Comparison of ENCODE assay signal across 29 mouse cellular contexts in the genomic region with DNA sequence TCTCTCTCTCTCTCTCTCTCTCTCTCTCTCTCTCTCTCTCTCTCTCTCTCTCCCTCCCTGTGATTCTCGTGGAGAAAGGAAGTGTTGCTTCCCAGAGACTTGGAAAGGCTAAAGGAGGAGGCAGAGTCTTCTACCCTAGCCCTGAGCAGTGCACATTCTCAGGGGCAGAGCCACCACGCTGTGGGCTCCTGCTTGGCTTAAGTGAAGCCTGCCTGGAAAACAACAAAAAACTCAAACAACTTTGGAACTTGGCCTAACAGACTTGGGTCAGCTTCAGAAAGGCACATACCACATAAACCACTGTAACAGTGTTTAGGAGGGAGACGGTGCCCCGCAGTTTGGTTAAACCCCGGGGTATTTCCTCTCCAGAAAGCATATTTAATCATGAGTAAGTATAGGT. TPM values are rescaled to one million over a fixed set of nuclear protein-coding genes. Genes with fewer than 3 reads are reported as not detected.
A peak's percentile ranks its signal among the peaks of the same experiment; 100 is the strongest.
DNase-seq lines count a peak whose midpoint lies in the region; ATAC-seq lines count a peak whose summit lies in the region.
"Had no signal": no experiment of that assay in that cellular context is flagged by ENCODE, and none has a peak within 500 bp of the region (broad histone marks: within the 10 kb centered on the region; RNA-seq: fewer than 3 reads in every experiment).

No protein-coding gene starts in this region.

- WGBS in embryonic facial prominence, embryonic 13.5 days, result 45% methylated on average over 5 of the region's 5 CpGs
- WGBS in embryonic facial prominence, embryonic 10.5 days, result 75% methylated on average over 5 of the region's 5 CpGs
- 48% methylated on average over 5 of the region's 5 CpGs for WGBS in embryonic facial prominence, embryonic 14.5 days
- WGBS in embryonic facial prominence, embryonic 15.5 days, result 41% methylated on average over 5 of the region's 5 CpGs

- no peak overlapping the region for H3K4me3 ChIP-seq in embryonic facial prominence, embryonic 13.5 days
- H3K4me3 ChIP-seq in embryonic facial prominence, embryonic 10.5 days, result no peak overlapping the region
- no peak overlapping the region for H3K4me3 ChIP-seq in embryonic facial prominence, embryonic 14.5 days (ENCODE audit: low read depth, low read length)
- H3K4me3 ChIP-seq in embryonic facial prominence, embryonic 15.5 days (replicated peaks), result no peak overlapping the region

- ATAC-seq in embryonic facial prominence, embryonic 13.5 days (ENCODE audit: insufficient number of reproducible peaks, insufficient read depth, low FRiP score, low TSS enrichment, low read depth), result 0 out of 2 replicates have a peak, but pooled peaks have one; percentile 15
- no peak for ATAC-seq in embryonic facial prominence, embryonic 14.5 days (ENCODE audit: low read depth)
- ATAC-seq in embryonic facial prominence, embryonic 15.5 days (ENCODE audit: insufficient number of reproducible peaks, low FRiP score, low TSS enrichment, low read depth), result peak; percentile 70
- ATAC-seq: activated CD4-positive, CD25-positive, alpha-beta regulatory T cell, adult 4 months; CD4-positive, CD25-positive, alpha-beta regulatory T cell, adult 4 months; Patski had no signal

- no peak overlapping the region for H3K4me2 ChIP-seq in embryonic facial prominence, embryonic 13.5 days
- no peak overlapping the region for H3K4me2 ChIP-seq in embryonic facial prominence, embryonic 14.5 days (ENCODE audit: low read depth, low read length)
- H3K4me2 ChIP-seq in embryonic facial prominence, embryonic 15.5 days (replicated peaks), result no peak overlapping the region

- no peak overlapping the region; the same call in 1 of the 2 replicates for H3K27ac ChIP-seq in embryonic facial prominence, embryonic 13.5 days
- no peak overlapping the region for H3K27ac ChIP-seq in embryonic facial prominence, embryonic 10.5 days (replicated peaks)
- H3K27ac ChIP-seq in embryonic facial prominence, embryonic 14.5 days (replicated peaks; ENCODE audit: low read depth, low read length), result no peak overlapping the region
- no peak overlapping the region for H3K27ac ChIP-seq in embryonic facial prominence, embryonic 15.5 days (replicated peaks)

- H3K9me3 ChIP-seq in embryonic facial prominence, embryonic 13.5 days, result no peaks in the 10 kb centered on the region
- H3K9me3 ChIP-seq in embryonic facial prominence, embryonic 10.5 days, result no peaks in the 10 kb centered on the region
- H3K9me3 ChIP-seq in embryonic facial prominence, embryonic 14.5 days (ENCODE audit: control insufficient read depth, low read length), result no peaks in the 10 kb centered on the region
- H3K9me3 ChIP-seq in embryonic facial prominence, embryonic 15.5 days (replicated peaks), result no peaks in the 10 kb centered on the region

- no peaks in the 10 kb centered on the region for H3K36me3 ChIP-seq in embryonic facial prominence, embryonic 13.5 days
- H3K36me3 ChIP-seq in embryonic facial prominence, embryonic 10.5 days (replicated peaks), result no peaks in the 10 kb centered on the region
- H3K36me3 ChIP-seq in embryonic facial prominence, embryonic 14.5 days (ENCODE audit: control insufficient read depth, insufficient read depth, low read length), result no peaks in the 10 kb centered on the region
- H3K36me3 ChIP-seq in embryonic facial prominence, embryonic 15.5 days, result no peaks in the 10 kb centered on the region
- H3K36me3 ChIP-seq: G1E had no signal

- H3K9ac ChIP-seq in embryonic facial prominence, embryonic 13.5 days, result no peak overlapping the region
- H3K9ac ChIP-seq in embryonic facial prominence, embryonic 14.5 days (ENCODE audit: low read depth, low read length), result no peak overlapping the region
- no peak overlapping the region for H3K9ac ChIP-seq in embryonic facial prominence, embryonic 15.5 days

- H3K4me1 ChIP-seq in embryonic facial prominence, embryonic 13.5 days, result 0 out of 2 replicates have a peak, but pooled peaks cover 5% of the 10 kb centered on the region
- H3K4me1 ChIP-seq in embryonic facial prominence, embryonic 10.5 days, result no peaks in the 10 kb centered on the region
- no peaks in the 10 kb centered on the region for H3K4me1 ChIP-seq in embryonic facial prominence, embryonic 14.5 days (ENCODE audit: control insufficient read depth, insufficient read depth, low read length)
- H3K4me1 ChIP-seq in embryonic facial prominence, embryonic 15.5 days, result no peaks in the 10 kb centered on the region

- DNase-seq in embryonic facial prominence, embryonic 10.5 days (ENCODE audit: low spot score), result no peak
- DNase-seq in Muller cell, postnatal 12 days (ENCODE audit: inconsistent ontology term), result peak; percentile 13
- DNase-seq in embryonic facial prominence, embryonic 14.5 days (ENCODE audit: low spot score), result peak; percentile 73
- DNase-seq in thymus, postnatal 4 days, result no peak
- no peak for DNase-seq in heart, postnatal 4 days
- DNase-seq in spleen, adult 12 weeks (ENCODE audit: low spot score), result no peak
- DNase-seq: adrenal gland, adult 2 months; adrenal gland, adult 8-10 months; adrenal gland, postnatal 10 days; adrenal gland, postnatal 14 days; adrenal gland, postnatal 25 days; adrenal gland, postnatal 36 days; B cell, adult 2 months; cerebellum, adult 11 months; cerebellum, adult 11-12 months; cerebellum, adult 18-20 months had no signal

- no peaks in the 10 kb centered on the region for H3K27me3 ChIP-seq in embryonic facial prominence, embryonic 13.5 days
- no peaks in the 10 kb centered on the region for H3K27me3 ChIP-seq in embryonic facial prominence, embryonic 10.5 days (replicated peaks; ENCODE audit: low read depth, poor library complexity, severe bottlenecking)
- H3K27me3 ChIP-seq in embryonic facial prominence, embryonic 14.5 days (replicated peaks; ENCODE audit: control insufficient read depth, insufficient read depth, low read length), result no peaks in the 10 kb centered on the region
- no peaks in the 10 kb centered on the region for H3K27me3 ChIP-seq in embryonic facial prominence, embryonic 15.5 days
- H3K27me3 ChIP-seq: CH12.LX had no signal

RNA-seq across cellular contexts. Expression of gene E030025P04Rik, which starts 13.5 kb away (rescaled TPM):
- polyA plus RNA-seq in embryonic facial prominence, embryonic 13.5 days (2015; fragmentation: Nextera tagmentation; extraction: Ambion mirVana), result not detected in 2 replicates
- not detected in 2 replicates for polyA plus RNA-seq in embryonic facial prominence, embryonic 10.5 days (2016; fragmentation: Nextera tagmentation; extraction: Ambion mirVana)
- not detected in 2 replicates for polyA plus RNA-seq in embryonic facial prominence, embryonic 14.5 days (2014; fragmentation: Nextera tagmentation; extraction: Ambion mirVana)
- not detected in 2 replicates for polyA plus RNA-seq in embryonic facial prominence, embryonic 15.5 days (2015; fragmentation: Nextera tagmentation; extraction: Ambion mirVana)
- not detected for total RNA-seq in heart, postnatal 4 days (2021)
- total RNA-seq: adrenal gland, adult 18-20 months; adrenal gland, adult 2 months; adrenal gland, adult 8-10 months; adrenal gland, postnatal 10 days; adrenal gland, postnatal 14 days; adrenal gland, postnatal 25 days; adrenal gland, postnatal 36 days; adrenal gland, postnatal 4 days; CH12.LX; ES-E14; G1E; MEL had no signal
- polyA plus RNA-seq: activated CD4-positive, CD25-positive, alpha-beta regulatory T cell, adult 4 months; adrenal gland, adult 2 months; brain, embryonic 14.5 days; C2C12; CD4-positive, CD25-positive, alpha-beta regulatory T cell, adult 4 months; G1E; Patski had no signal

Comparison
In these comparisons a context has a peak if more than half of its experiments do, and no peak if none do; other contexts are left out.
1. DNase-seq: peak in Muller cell, postnatal 12 days (single experiment) and embryonic facial prominence, embryonic 14.5 days (single experiment); none in embryonic facial prominence, embryonic 10.5 days (single experiment), thymus, postnatal 4 days (single experiment), heart, postnatal 4 days (single experiment) and spleen, adult 12 weeks (single experiment).